Mouse (Mus musculus) lung, adult 2 months (tissue): ENCODE measurements around the gene Il18.

Experiments used
- CTCF ChIP-seq: fragments of 200-500 bp; IDR thresholded peaks from 2 replicates; pipeline ENCODE4 v1.5.1; 2011; ENCODE audit warnings: mild to moderate bottlenecking, low read length, control low read depth; ENCODE audit not compliant: insufficient read depth
- POLR2A ChIP-seq: fragments of 200-500 bp; IDR thresholded peaks from 2 replicates; pipeline ENCODE4 v1.6.1; 2011; ENCODE audit warnings: low read depth, mild to moderate bottlenecking, control low read depth, low read length, borderline replicate concordance; ENCODE audit errors: extremely low read depth

GRCm38 (mm10) chr9:50527860-50528259, 26.8 kb upstream of the Il18 start:
- TF ChIP-seq CTCF = no peak
- TF ChIP-seq POLR2A = no peak
